Mouse (Mus musculus) CH12.LX (cell line): ENCODE results near the gene Sbf2.

Source experiments
- CTCF ChIP-seq, 2 experiments: IDR thresholded peaks in 1 of 2; conservative IDR thresholded peaks in 1 of 2; 2 replicates each; pipeline ENCODE4 v1.5.1; 2011 to 2012; ENCODE audit warnings: low read depth in 2 of 2, low read length in 2 of 2, improper control_type of control experiment in 1 of 2, inconsistent platforms in 1 of 2, mild to moderate bottlenecking in 1 of 2, moderate library complexity in 1 of 2
- ETS1 ChIP-seq: conservative IDR thresholded peaks from 2 replicates; pipeline ENCODE4 v1.6.1; 2012; ENCODE audit warnings: low read depth, mild to moderate bottlenecking, inconsistent platforms, low read length, improper control_type of control experiment, moderate library complexity
- GABPA ChIP-seq: IDR thresholded peaks from 2 replicates; pipeline ENCODE4 v1.6.1; 2012; ENCODE audit warnings: low read depth, low read length, improper control_type of control experiment, inconsistent platforms; ENCODE audit not compliant: insufficient replicate concordance
- MAX ChIP-seq: IDR thresholded peaks from 2 replicates; pipeline ENCODE4 v1.6.1; 2011; ENCODE audit warnings: low read length, improper control_type of control experiment
- MAZ ChIP-seq: IDR thresholded peaks from 2 replicates; pipeline ENCODE4 v1.6.1; 2012; ENCODE audit warnings: low read depth, mild to moderate bottlenecking, inconsistent platforms, low read length, improper control_type of control experiment, moderate library complexity
- MEF2A ChIP-seq: IDR thresholded peaks from 2 replicates; pipeline ENCODE4 v1.6.1; 2014; ENCODE audit warnings: low read depth, mild to moderate bottlenecking, inconsistent platforms, low read length, improper control_type of control experiment, borderline replicate concordance
- NELFE ChIP-seq: IDR thresholded peaks from 2 replicates; pipeline ENCODE4 v1.6.1; 2011; ENCODE audit warnings: low read depth, low read length, improper control_type of control experiment
- POLR2A ChIP-seq: IDR thresholded peaks from 2 replicates; pipeline ENCODE4 v1.6.1; 2011; ENCODE audit warnings: low read depth, mild to moderate bottlenecking, improper control_type of control experiment, low read length
- TBP ChIP-seq: conservative IDR thresholded peaks from 2 replicates; pipeline ENCODE4 v1.6.1; 2011; ENCODE audit warnings: low read depth, low read length, improper control_type of control experiment
- USF1 ChIP-seq: IDR thresholded peaks from 2 replicates; pipeline ENCODE4 v1.6.1; 2014; ENCODE audit warnings: low read depth, mild to moderate bottlenecking, inconsistent platforms, low read length, improper control_type of control experiment
- ZMIZ1 ChIP-seq: IDR thresholded peaks from 2 replicates; pipeline ENCODE4 v1.6.1; 2012; ENCODE audit warnings: low read depth, mild to moderate bottlenecking, inconsistent platforms, low read length, improper control_type of control experiment
- ZNF384 ChIP-seq: IDR thresholded peaks from 2 replicates; pipeline ENCODE4 v1.6.1; 2012; ENCODE audit warnings: low read depth, low read length, improper control_type of control experiment, inconsistent platforms

- TF ChIP-seq POLR2A (no peak), CTCF (conservative IDR thresholded peaks at IDR 0.05 in 1 of 2, IDR thresholded peaks at IDR 0.05 in 1 of 2; ENCODE audit: low read depth in 2 of 2, low read length in 2 of 2) (no peak), NELFE (no peak), USF1 (no peak), ETS1 (no peak), GABPA (no peak), MEF2A (no peak), TBP (no peak), MAX (no peak), ZNF384 (no peak), ZMIZ1 (no peak), MAZ (no peak)
Observed at GRCm38 (mm10) chr7:110605476-110605875, 9.2 kb downstream of the Sbf2 start.
